Mouse (Mus musculus): ENCODE measurements around the gene Psip1.
"Not testable (repeated sequence)": the region's sequence is repeated elsewhere in the genome, so short reads cannot be mapped to it uniquely, and the experiment has no call there.

DNA sequence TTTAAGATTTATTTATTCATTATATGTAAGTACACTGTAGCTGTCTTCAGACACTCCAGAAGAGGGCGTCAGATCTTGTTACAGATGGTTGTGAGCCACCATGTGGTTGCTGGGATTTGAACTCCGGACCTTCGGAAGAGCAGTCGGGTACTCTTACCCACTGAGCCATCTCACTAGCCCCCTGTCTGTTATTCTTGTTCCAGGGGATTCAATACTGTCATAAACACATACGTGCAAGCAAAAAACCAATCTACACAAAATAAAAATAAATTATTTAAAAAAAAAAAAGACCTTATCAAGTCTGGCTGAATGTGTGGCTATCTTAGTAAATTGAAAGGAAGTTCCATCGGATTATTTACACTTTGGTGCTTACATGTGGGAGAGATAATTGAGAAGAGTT lies 29.9 kb upstream of the Psip1 start:
- TF ChIP-seq USF1 (IDR thresholded peaks at IDR 0.05; ENCODE audit: low read depth, low read length); CTCF (IDR thresholded peaks at IDR 0.05 in 2 of 3, conservative IDR thresholded peaks at IDR 0.05 in 1 of 3; ENCODE audit: control insufficient read depth in 1 of 3, insufficient read depth in 1 of 3, low read depth in 2 of 3, low read length in 3 of 3, poor library complexity in 1 of 3, severe bottlenecking in 1 of 3); POLR2A (IDR thresholded peaks at IDR 0.05; ENCODE audit: control insufficient read depth in 1 of 2, insufficient read depth in 1 of 2, low read depth in 1 of 2, low read length in 2 of 2, poor library complexity in 1 of 2): not testable (repeated sequence)

All from MEL (cell line).